Mouse (Mus musculus): ENCODE data around the gene Atp6v1a. TPM values are rescaled to one million over a fixed set of nuclear protein-coding genes. Genes with fewer than 3 reads are reported as not detected.
A peak's percentile ranks its signal among the peaks of the same experiment; 100 is the strongest.

Gene Atp6v1a
- total and polyA plus RNA-seq, 2 experiments from 2014 or later: 161 to 183 TPM

- H3K27me3 ChIP-seq (ENCODE audit: insufficient read depth, low read length): no peaks in the 10 kb centered on the region
- no peak for TF ChIP-seq CTCF (IDR thresholded peaks at IDR 0.05; ENCODE audit: low read depth)
- ATAC-seq (no peak), DNase-seq (ENCODE audit: low spot score) (no peak)
- H3K27ac ChIP-seq: no peak overlapping the region
- H3K4me2 ChIP-seq (ENCODE audit: low read depth, low read length): no peak overlapping the region
- 66% methylated on average over 1 of the region's 1 CpGs for WGBS
- H3K4me3 ChIP-seq (ENCODE audit: low read length): no peak overlapping the region
- H3K36me3 ChIP-seq (ENCODE audit: insufficient read depth, low read length): no peaks in the 10 kb centered on the region
- H3K4me1 ChIP-seq (ENCODE audit: insufficient read depth, low read length): 0 out of 2 replicates have a peak, but pooled peaks cover 6% of the 10 kb centered on the region
- no peaks in the 10 kb centered on the region for H3K9me3 ChIP-seq (ENCODE audit: low read length)
- no peak overlapping the region for H3K9ac ChIP-seq (replicated peaks; ENCODE audit: low read length)
Observed at GRCm38 (mm10) chr16:44175001-44175400, 35.5 kb upstream of the Atp6v1a start.

GRCm38 (mm10) chr16:44173966-44174530 is 34.5 kb upstream of the Atp6v1a start:
- H3K4me2 ChIP-seq (ENCODE audit: low read depth, low read length): peak overlapping the region; percentile 82
- peak overlapping the region; percentile 89; the same call in 1 of the 2 replicates for H3K27ac ChIP-seq
- whole genome bisulfite sequencing: 19% methylated on average over 7 of the region's 7 CpGs
- H3K27me3 ChIP-seq (ENCODE audit: insufficient read depth, low read length): no peaks in the 10 kb centered on the region
- 0 out of 2 replicates have a peak, but pooled peaks cover 6% of the 10 kb centered on the region for H3K4me1 ChIP-seq (ENCODE audit: insufficient read depth, low read length)
- H3K9me3 ChIP-seq (ENCODE audit: low read length): no peaks in the 10 kb centered on the region
- no peak for ATAC-seq
- no peak for DNase-seq (ENCODE audit: low spot score)
- peak overlapping the region; percentile 92 for H3K9ac ChIP-seq (replicated peaks; ENCODE audit: low read length)
- H3K4me3 ChIP-seq (ENCODE audit: low read length): peak overlapping the region; percentile 90
- no peak for TF ChIP-seq CTCF (IDR thresholded peaks at IDR 0.05; ENCODE audit: low read depth)
- H3K36me3 ChIP-seq (ENCODE audit: insufficient read depth, low read length): no peaks in the 10 kb centered on the region

GRCm38 (mm10) chr16:44173155-44173941 is 33.8 kb upstream of the Atp6v1a start, which contains the start of gene Usf3:
Usf3 (plus strand) TSS chr16:44173246.
- DNase-seq (ENCODE audit: low spot score) (peak; percentile 51), ATAC-seq (peak; percentile 76)
- H3K9ac ChIP-seq (replicated peaks; ENCODE audit: low read length): peak within 1 kb of the TSS; percentile 92
- H3K27ac ChIP-seq: peak within 1 kb of the TSS; percentile 89
- H3K4me2 ChIP-seq (ENCODE audit: low read depth, low read length): peak within 1 kb of the TSS; percentile 92
- under 1% methylated on average over 39 of the region's 77 CpGs for WGBS
- no peaks in the 10 kb centered on the region for H3K36me3 ChIP-seq (ENCODE audit: insufficient read depth, low read length)
- no peak for TF ChIP-seq CTCF (IDR thresholded peaks at IDR 0.05; ENCODE audit: low read depth)
- H3K9me3 ChIP-seq (ENCODE audit: low read length): no peaks in the 10 kb centered on the region
- H3K4me1 ChIP-seq (ENCODE audit: insufficient read depth, low read length): 0 out of 2 replicates have a peak, but pooled peaks cover 6% of the 10 kb centered on the region
- no peaks in the 10 kb centered on the region for H3K27me3 ChIP-seq (ENCODE audit: insufficient read depth, low read length)
- peak within 1 kb of the TSS; percentile 90 for H3K4me3 ChIP-seq (ENCODE audit: low read length)

DNA sequence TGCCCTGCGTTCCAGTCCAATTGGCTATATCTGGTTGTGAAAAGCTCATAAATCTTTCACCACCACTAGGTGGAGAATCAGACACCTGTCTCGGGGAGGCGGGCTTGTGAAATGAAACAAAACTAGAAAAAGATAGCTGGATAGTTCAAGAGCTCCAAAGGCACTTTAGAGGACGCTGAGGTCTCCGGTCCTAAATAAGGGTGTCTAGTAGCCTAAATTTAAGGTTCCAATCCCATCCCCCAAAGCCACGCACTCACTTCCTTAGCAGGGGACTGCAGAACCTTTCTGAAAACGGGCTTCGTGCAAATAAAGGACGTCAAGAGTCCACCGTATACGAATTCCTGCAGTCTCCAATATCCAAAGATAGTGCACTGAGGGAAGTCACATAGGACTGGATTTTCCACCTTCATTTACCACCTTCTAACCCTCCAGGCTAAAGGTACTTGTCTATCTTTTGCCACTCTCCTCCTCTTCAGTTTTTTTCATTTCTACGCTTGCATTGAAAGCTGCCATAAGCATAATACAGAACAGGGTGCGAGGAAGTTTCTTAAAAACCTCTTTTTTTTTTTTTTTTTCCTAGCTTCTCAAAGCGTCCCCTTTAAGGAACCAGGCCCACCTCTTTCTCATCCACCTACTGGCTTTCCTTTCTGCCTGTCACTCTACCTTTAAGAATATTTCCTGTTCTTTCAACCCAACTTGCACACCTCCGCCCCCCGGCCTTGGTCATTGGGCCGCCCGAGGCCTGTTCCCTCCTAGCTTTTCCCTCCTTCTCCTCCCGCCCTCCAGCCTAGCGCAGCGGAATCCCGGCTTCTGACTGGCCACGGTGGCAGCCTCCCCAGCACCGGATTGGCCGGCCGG is 33.0 kb upstream of the Atp6v1a start:
- Histone ChIP-seq H3K4me2 (ENCODE audit: low read depth, low read length) (peak overlapping the region; percentile 92), H3K27me3 (ENCODE audit: insufficient read depth, low read length) (no peaks in the 10 kb centered on the region), H3K36me3 (ENCODE audit: insufficient read depth, low read length) (no peaks in the 10 kb centered on the region), H3K9ac (replicated peaks; ENCODE audit: low read length) (peak overlapping the region; percentile 92), H3K9me3 (ENCODE audit: low read length) (no peaks in the 10 kb centered on the region), H3K4me1 (ENCODE audit: insufficient read depth, low read length) (0 out of 2 replicates have a peak, but pooled peaks cover 6% of the 10 kb centered on the region), H3K27ac (peak overlapping the region; percentile 89), H3K4me3 (ENCODE audit: low read length) (peak overlapping the region; percentile 90)
- DNase-seq (ENCODE audit: low spot score) (peak; percentile 98), ATAC-seq (peak; percentile 100)
- 1% methylated on average over 26 of the region's 26 CpGs for WGBS
- peak; percentile 69 for TF ChIP-seq CTCF (IDR thresholded peaks at IDR 0.05; ENCODE audit: low read depth)

- ATAC-seq (no peak), DNase-seq (ENCODE audit: low spot score) (no peak)
- Histone ChIP-seq H3K9ac (replicated peaks; ENCODE audit: low read length) (no peak overlapping the region), H3K4me2 (ENCODE audit: low read depth, low read length) (no peak overlapping the region), H3K9me3 (ENCODE audit: low read length) (no peaks in the 10 kb centered on the region), H3K4me1 (ENCODE audit: insufficient read depth, low read length) (0 out of 2 replicates have a peak, but pooled peaks cover under 1% of the 10 kb centered on the region), H3K36me3 (ENCODE audit: insufficient read depth, low read length) (no peaks in the 10 kb centered on the region), H3K4me3 (ENCODE audit: low read length) (no peak overlapping the region), H3K27ac (no peak overlapping the region), H3K27me3 (ENCODE audit: insufficient read depth, low read length) (no peaks in the 10 kb centered on the region)
- TF ChIP-seq CTCF (IDR thresholded peaks at IDR 0.05; ENCODE audit: low read depth): no peak
- 91% methylated on average over 4 of the region's 4 CpGs for WGBS
Observed at GRCm38 (mm10) chr16:44168990-44169389, 29.5 kb upstream of the Atp6v1a start.

- no peaks in the 10 kb centered on the region for H3K27me3 ChIP-seq (ENCODE audit: insufficient read depth, low read length)
- no peak overlapping the region for H3K4me2 ChIP-seq (ENCODE audit: low read depth, low read length)
- H3K9me3 ChIP-seq (ENCODE audit: low read length): no peaks in the 10 kb centered on the region
- DNase-seq (ENCODE audit: low spot score): no peak
- no peaks in the 10 kb centered on the region for H3K4me1 ChIP-seq (ENCODE audit: insufficient read depth, low read length)
- no peak for TF ChIP-seq CTCF (IDR thresholded peaks at IDR 0.05; ENCODE audit: low read depth)
- H3K36me3 ChIP-seq (ENCODE audit: insufficient read depth, low read length): no peaks in the 10 kb centered on the region
- no peak overlapping the region for H3K27ac ChIP-seq
- no peak overlapping the region for H3K4me3 ChIP-seq (ENCODE audit: low read length)
- H3K9ac ChIP-seq (replicated peaks; ENCODE audit: low read length): no peak overlapping the region
- 54% methylated on average over 3 of the region's 3 CpGs for WGBS
- no peak for ATAC-seq
Observed at GRCm38 (mm10) chr16:44165182-44165581, 25.7 kb upstream of the Atp6v1a start.
